Mouse (Mus musculus) neural tube, embryonic 11.5 days (tissue): ENCODE data around the gene Lrg1. TPM values are rescaled to one million over a fixed set of nuclear protein-coding genes. Genes with fewer than 3 reads are reported as not detected.

Experiments
- ATAC-seq: fragments of 200-750 bp; cut with Nextera tagmentation; 2 replicates; pipeline ENCODE4 v1.8.0; 2017; ENCODE audit warnings: moderate number of reproducible peaks, mild to moderate bottlenecking, moderate TSS enrichment, moderate library complexity; ENCODE audit not compliant: insufficient read depth, low FRiP score, low TSS enrichment
- DNase-seq: peaks from one replicate; pipeline ENCODE4 v3.0.0-alpha.2; 2015; ENCODE audit warnings: low spot score
- H3K27ac ChIP-seq: fragments of 300-500 bp; sonication (generic); 2 replicates; pipeline ENCODE4 v1.5.1; 2014; ENCODE audit warnings: low read depth, mild to moderate bottlenecking, low read length
- H3K27me3 ChIP-seq: fragments of 300-500 bp; sonication (generic); 2 replicates; pipeline ENCODE4 v1.6.1; 2014; ENCODE audit warnings: mild to moderate bottlenecking, low read length, mixed read lengths; ENCODE audit not compliant: control insufficient read depth, insufficient read depth
- H3K36me3 ChIP-seq: fragments of 300-500 bp; sonication (generic); 2 replicates; pipeline ENCODE4 v1.6.1; 2014; ENCODE audit warnings: mild to moderate bottlenecking, low read length, moderate library complexity, mixed read lengths; ENCODE audit not compliant: control insufficient read depth, insufficient read depth
- H3K4me1 ChIP-seq: fragments of 300-500 bp; sonication (generic); 2 replicates; pipeline ENCODE4 v1.6.1; 2014; ENCODE audit warnings: low read length, mixed read lengths; ENCODE audit not compliant: control insufficient read depth, insufficient read depth
- H3K4me2 ChIP-seq: fragments of 300-500 bp; sonication (generic); 2 replicates; pipeline ENCODE4 v1.6.1; 2014; ENCODE audit warnings: low read depth, mild to moderate bottlenecking, moderate library complexity
- H3K4me3 ChIP-seq: fragments of 300-500 bp; sonication (generic); 2 replicates; pipeline ENCODE4 v1.5.1; 2014; ENCODE audit warnings: low read depth, low read length
- H3K9ac ChIP-seq: fragments of 300-500 bp; sonication (generic); 2 replicates; pipeline ENCODE4 v1.6.1; 2014; ENCODE audit warnings: mild to moderate bottlenecking, low read length
- H3K9me3 ChIP-seq: fragments of 300-500 bp; sonication (generic); 2 replicates; pipeline ENCODE4 v1.6.1; 2016; ENCODE audit warnings: low read length; ENCODE audit not compliant: control insufficient read depth
- WGBS: fragments of 180-500 bp; shearing (Covaris S2); extraction: QIAGEN DNeasy Blood & Tissue Kit; methylation state at CpG from one replicate; pipeline ENCODE4 v1.1.7; 2014; 5-methylcytosine and 5-hydroxymethylcytosine counted together
- polyA plus RNA-seq: library from polyadenylated mRNA; unstranded; fragments of >200 nt; fragmentation: Nextera tagmentation; extraction: Ambion mirVana; gene quantifications from 2 replicates; pipeline ENCODE4 v1.2.1, GENCODE M21; 2014

The Lrg1 gene
- polyA plus RNA-seq, 1 experiment from 2014 or later = not detected

DNA sequence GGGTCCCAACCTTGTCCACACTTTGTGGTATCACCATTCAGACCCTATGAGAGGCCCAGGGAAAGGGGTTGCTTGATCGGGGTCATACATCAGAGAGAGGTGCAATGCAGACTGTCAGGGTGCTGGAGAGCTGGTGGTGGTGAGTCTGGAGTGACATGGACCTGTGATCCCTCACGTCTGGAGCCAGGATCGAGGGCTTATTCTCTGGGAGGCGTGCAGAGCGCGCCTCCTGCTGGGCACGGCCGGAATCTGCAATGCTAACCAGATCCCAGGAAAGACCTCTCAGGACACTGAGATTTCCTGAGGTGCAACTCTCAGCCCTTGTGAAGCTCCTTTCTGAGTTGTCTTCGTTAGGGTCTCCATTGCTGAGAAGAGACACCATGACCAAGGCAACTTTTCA lies 37.9 kb upstream of the Lrg1 start:
- Histone ChIP-seq H3K9me3 (no peaks in the 10 kb centered on the region), H3K4me1 (peaks cover 7% of the 10 kb centered on the region; the same call in 1 of the 2 replicates), H3K4me2 (no peak overlapping the region), H3K27me3 (0 out of 2 replicates have a peak, but pooled peaks cover 4% of the 10 kb centered on the region), H3K4me3 (no peak overlapping the region), H3K9ac (no peak overlapping the region), H3K36me3 (no peaks in the 10 kb centered on the region), H3K27ac (no peak overlapping the region)
- ATAC-seq = no peak
- 5% methylated on average over 9 of the region's 9 CpGs for WGBS
- peak; percentile 83 for DNase-seq

DNA sequence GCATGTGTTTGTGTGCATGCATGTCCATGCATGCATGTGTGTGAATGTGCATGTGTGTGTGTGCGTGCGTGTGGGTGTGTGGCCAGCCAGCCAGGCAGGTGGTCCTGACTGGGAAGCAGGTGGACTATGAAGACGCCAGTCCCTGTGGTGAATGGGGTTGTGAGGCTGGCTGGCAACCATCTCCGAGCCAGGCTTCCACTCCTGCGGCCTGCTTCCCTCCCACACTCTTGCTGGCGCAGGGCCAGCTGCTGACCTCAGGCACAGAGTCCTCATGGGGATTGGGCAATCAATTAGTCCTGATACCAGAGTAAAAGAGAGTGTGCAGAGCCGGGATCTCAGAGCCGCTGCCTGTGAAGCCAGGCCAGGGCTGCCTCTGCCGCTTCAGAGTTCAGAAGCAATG lies 31.8 kb upstream of the Lrg1 start:
- H3K4me3 ChIP-seq = no peak overlapping the region
- H3K27me3 ChIP-seq = peaks cover 20% of the 10 kb centered on the region
- peaks cover 7% of the 10 kb centered on the region; the same call in 1 of the 2 replicates for H3K4me1 ChIP-seq
- no peak overlapping the region for H3K9ac ChIP-seq
- no peak overlapping the region for H3K27ac ChIP-seq
- WGBS = 47% methylated on average over 9 of the region's 9 CpGs
- DNase-seq (peak; percentile 83), ATAC-seq (peak; percentile 74; the same call in 1 of the 2 replicates)
- H3K36me3 ChIP-seq = no peaks in the 10 kb centered on the region
- H3K4me2 ChIP-seq = no peak overlapping the region
- H3K9me3 ChIP-seq = no peaks in the 10 kb centered on the region

DNA sequence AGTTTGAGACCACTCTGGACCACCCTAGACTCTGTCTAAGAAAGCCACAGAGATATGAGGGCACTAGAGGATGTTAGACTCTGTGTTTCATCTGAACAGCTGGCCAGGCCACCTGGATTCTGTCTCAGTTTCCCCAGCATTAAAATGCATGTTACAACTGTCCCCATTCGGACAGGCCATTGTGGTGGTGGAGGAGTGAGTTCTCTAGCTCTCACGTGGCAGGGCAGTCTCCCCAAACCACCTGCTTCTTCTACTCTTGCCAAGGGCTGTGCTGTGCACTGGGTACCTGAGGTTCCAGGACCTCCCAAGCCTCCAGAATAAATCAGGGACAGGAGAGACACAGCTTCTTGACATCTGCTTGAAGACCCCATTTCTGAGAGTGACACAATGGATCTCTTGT lies 28.1 kb upstream of the Lrg1 start:
- Histone ChIP-seq H3K4me1 (peaks cover 7% of the 10 kb centered on the region; the same call in 1 of the 2 replicates), H3K36me3 (no peaks in the 10 kb centered on the region), H3K4me2 (no peak overlapping the region), H3K27ac (no peak overlapping the region), H3K9me3 (no peaks in the 10 kb centered on the region), H3K27me3 (peaks cover 33% of the 10 kb centered on the region), H3K4me3 (no peak overlapping the region), H3K9ac (no peak overlapping the region)
- 42% methylated on average over 2 of the region's 2 CpGs for WGBS
- ATAC-seq (no peak), DNase-seq (no peak)

DNA sequence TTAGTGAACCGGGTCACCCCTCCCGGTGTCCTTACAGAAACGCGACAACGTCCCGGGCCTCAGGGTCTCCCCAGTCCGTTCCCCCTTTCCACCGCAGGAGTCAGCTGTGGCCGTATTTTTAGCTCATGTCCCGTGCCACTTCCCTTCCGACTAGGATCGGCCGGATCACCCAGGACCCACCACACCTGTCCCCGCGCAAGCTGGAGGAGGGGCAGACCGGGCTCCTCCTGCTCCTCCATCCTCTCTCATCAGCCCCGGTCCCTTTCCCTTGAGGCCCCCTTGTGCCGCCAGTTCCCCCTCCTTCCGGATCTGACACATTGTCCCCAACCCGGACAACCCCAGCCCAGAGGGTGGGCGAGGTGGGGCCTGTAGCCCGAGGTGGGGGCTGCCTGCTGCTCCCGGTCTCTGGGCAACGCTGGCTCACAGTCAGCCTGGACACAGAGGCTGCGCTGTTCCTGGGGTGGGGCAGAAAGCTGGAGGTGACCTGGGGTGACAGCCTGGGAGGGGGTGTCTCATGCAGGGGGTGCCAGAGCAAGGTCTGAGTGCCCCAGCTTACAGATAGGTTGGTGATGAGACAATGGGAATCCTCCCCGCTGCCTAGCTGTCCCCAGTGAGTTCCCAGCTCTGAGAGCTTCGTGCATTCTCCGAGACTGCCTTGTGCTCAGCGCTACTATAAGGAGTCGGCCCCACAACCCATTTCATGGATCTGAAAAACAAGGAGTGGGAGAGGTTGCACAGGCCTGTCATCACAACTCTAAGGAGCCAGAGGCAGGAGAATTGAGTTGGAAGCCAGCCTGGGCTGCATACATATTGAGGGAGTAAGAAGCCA lies 27.2 kb upstream of the Lrg1 start:
- ATAC-seq (0 out of 2 replicates have a peak, but pooled peaks have one; percentile 1), DNase-seq (no peak)
- Histone ChIP-seq H3K4me1 (peaks cover 6% of the 10 kb centered on the region; the same call in 1 of the 2 replicates), H3K4me2 (peak overlapping the region; percentile 41), H3K4me3 (0 out of 2 replicates have a peak overlapping the region, but pooled peaks have one; percentile 19), H3K9me3 (no peaks in the 10 kb centered on the region), H3K27me3 (peaks cover 33% of the 10 kb centered on the region), H3K9ac (peak overlapping the region; percentile 31), H3K27ac (no peak overlapping the region), H3K36me3 (no peaks in the 10 kb centered on the region)
- WGBS = 2% methylated on average over 30 of the region's 30 CpGs

DNA sequence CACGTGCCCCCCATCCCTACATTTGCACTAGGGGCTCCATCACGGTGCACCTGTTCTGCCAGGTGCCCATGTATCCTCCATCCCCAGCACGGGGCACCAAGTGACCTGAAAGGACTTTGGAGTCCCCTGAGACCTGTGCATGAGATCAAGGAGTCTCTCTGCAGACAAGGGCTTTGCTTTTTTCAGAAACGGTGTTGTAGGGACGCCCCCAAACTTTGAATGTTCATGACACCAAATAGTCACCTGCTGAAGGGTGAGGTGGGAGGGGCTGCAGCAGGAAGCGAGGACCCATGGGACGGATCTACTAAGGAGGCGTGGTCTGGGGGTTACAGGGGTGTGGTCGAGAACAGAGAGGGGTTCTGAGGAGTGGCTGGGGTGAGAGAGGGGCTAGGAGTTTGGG lies 26.5 kb upstream of the Lrg1 start:
- H3K9ac ChIP-seq = no peak overlapping the region; the same call in 1 of the 2 replicates
- peaks cover 33% of the 10 kb centered on the region for H3K27me3 ChIP-seq
- WGBS = 17% methylated on average over 9 of the region's 9 CpGs
- ATAC-seq (no peak), DNase-seq (no peak)
- 0 out of 2 replicates have a peak overlapping the region, but pooled peaks have one; percentile 19 for H3K4me3 ChIP-seq
- H3K4me1 ChIP-seq = no peaks in the 10 kb centered on the region
- H3K9me3 ChIP-seq = no peaks in the 10 kb centered on the region
- no peak overlapping the region for H3K27ac ChIP-seq
- no peak overlapping the region; the same call in 1 of the 2 replicates for H3K4me2 ChIP-seq
- no peaks in the 10 kb centered on the region for H3K36me3 ChIP-seq

- DNase-seq = no peak
- Histone ChIP-seq H3K4me2 (no peak overlapping the region), H3K27ac (no peak overlapping the region), H3K4me3 (no peak overlapping the region), H3K36me3 (no peaks in the 10 kb centered on the region), H3K27me3 (peaks cover 33% of the 10 kb centered on the region), H3K9ac (no peak overlapping the region), H3K9me3 (no peaks in the 10 kb centered on the region), H3K4me1 (peaks cover 2% of the 10 kb centered on the region)
- no peak for ATAC-seq
- WGBS = 58% methylated on average over 12 of the region's 12 CpGs
These were observed 25.6 kb upstream of the Lrg1 start for GRCm38 (mm10) chr17:56147420-56147819.

- ATAC-seq (no peak), DNase-seq (no peak)
- Histone ChIP-seq H3K27me3 (peaks cover 42% of the 10 kb centered on the region), H3K9me3 (no peaks in the 10 kb centered on the region), H3K27ac (no peak overlapping the region), H3K4me3 (no peak overlapping the region), H3K4me2 (no peak overlapping the region), H3K4me1 (peaks cover 8% of the 10 kb centered on the region), H3K9ac (no peak overlapping the region), H3K36me3 (no peaks in the 10 kb centered on the region)
- WGBS = 18% methylated on average over 9 of the region's 9 CpGs
These were observed 24.3 kb upstream of the Lrg1 start for GRCm38 (mm10) chr17:56146131-56146530.

DNA sequence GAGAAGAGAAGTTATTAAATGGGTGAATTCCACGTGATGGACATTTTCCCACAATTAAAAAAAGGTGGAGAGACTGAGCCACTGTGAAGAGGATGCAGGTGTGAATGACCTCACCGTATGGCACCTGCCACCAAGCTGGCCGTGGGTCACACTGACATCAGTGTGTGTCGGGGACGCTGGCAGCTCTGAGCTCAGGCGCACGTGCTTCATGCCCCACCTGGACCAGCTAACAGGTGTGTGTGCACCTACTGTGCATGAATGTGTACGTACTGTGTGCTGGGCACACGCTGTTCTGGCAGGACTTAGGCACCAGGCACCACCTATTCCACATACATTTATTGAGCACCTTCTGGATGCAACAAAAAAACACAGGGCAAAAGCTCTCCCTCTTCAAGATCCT lies 22.7 kb upstream of the Lrg1 start:
- H3K27ac ChIP-seq = no peak overlapping the region
- DNase-seq (no peak), ATAC-seq (no peak)
- H3K27me3 ChIP-seq = peaks cover 49% of the 10 kb centered on the region
- WGBS = 77% methylated on average over 9 of the region's 9 CpGs
- no peak overlapping the region for H3K4me2 ChIP-seq
- peaks cover 9% of the 10 kb centered on the region for H3K4me1 ChIP-seq
- H3K9ac ChIP-seq = no peak overlapping the region
- no peaks in the 10 kb centered on the region for H3K9me3 ChIP-seq
- H3K36me3 ChIP-seq = no peaks in the 10 kb centered on the region
- H3K4me3 ChIP-seq = no peak overlapping the region
